10 mouse cellular contexts compared by ENCODE assay signal in genomic region chr2:71670882-71671281, GRCm38 (mm10).
A peak's percentile ranks its signal among the peaks of the same experiment; 100 is the strongest.
DNase-seq lines count a peak whose midpoint lies in the region; ATAC-seq lines count a peak whose summit lies in the region.
"Had no signal": no experiment of that assay in that cellular context is flagged by ENCODE, and none has a peak within 500 bp of the region (broad histone marks: within the 10 kb centered on the region; RNA-seq: fewer than 3 reads in every experiment).

No protein-coding gene starts in this region.

- H3K4me1 ChIP-seq in embryonic facial prominence, embryonic 10.5 days: peaks cover 25% of the 10 kb centered on the region
- H3K4me1 ChIP-seq in liver, embryonic 13.5 days (replicated peaks): peaks cover 11% of the 10 kb centered on the region
- H3K4me1 ChIP-seq: intestine, embryonic 15.5 days had no signal

- H3K27me3 ChIP-seq in embryonic facial prominence, embryonic 10.5 days (replicated peaks; ENCODE audit: low read depth, poor library complexity, severe bottlenecking): no peaks in the 10 kb centered on the region
- no peaks in the 10 kb centered on the region for H3K27me3 ChIP-seq in liver, embryonic 13.5 days
- H3K27me3 ChIP-seq: intestine, embryonic 15.5 days had no signal

- ATAC-seq in liver, embryonic 13.5 days (ENCODE audit: low read depth): no peak
- ATAC-seq: intestine, embryonic 15.5 days had no signal

- 82% methylated on average over 4 of the region's 4 CpGs for WGBS in embryonic facial prominence, embryonic 10.5 days
- WGBS in liver, embryonic 13.5 days (ENCODE audit: insufficient replicate concordance): 19% methylated on average over 4 of the region's 4 CpGs

- no peaks in the 10 kb centered on the region for H3K36me3 ChIP-seq in embryonic facial prominence, embryonic 10.5 days (replicated peaks)
- no peaks in the 10 kb centered on the region for H3K36me3 ChIP-seq in liver, embryonic 13.5 days
- H3K36me3 ChIP-seq: intestine, embryonic 15.5 days had no signal

- 0 out of 2 replicates have a peak overlapping the region, but pooled peaks have one; percentile 7 for H3K27ac ChIP-seq in embryonic facial prominence, embryonic 10.5 days (replicated peaks)
- peak overlapping the region; percentile 73; the same call in 1 of the 2 replicates for H3K27ac ChIP-seq in liver, embryonic 13.5 days

- H3K9ac ChIP-seq in liver, embryonic 13.5 days: no peak overlapping the region
- H3K9ac ChIP-seq: intestine, embryonic 15.5 days had no signal

- intact Hi-C loops in heart, postnatal 25 days (cut with DNase I): loop anchor here (2.0 to 5.0 kb wide), 3 partner anchors 41 to 141 kb away; no protein-coding TSS in a partner anchor

- no peak overlapping the region for H3K4me2 ChIP-seq in liver, embryonic 13.5 days
- H3K4me2 ChIP-seq: intestine, embryonic 15.5 days had no signal

- no peaks in the 10 kb centered on the region for H3K9me3 ChIP-seq in embryonic facial prominence, embryonic 10.5 days
- no peaks in the 10 kb centered on the region for H3K9me3 ChIP-seq in liver, embryonic 13.5 days (replicated peaks)
- H3K9me3 ChIP-seq: intestine, embryonic 15.5 days had no signal

- peak; percentile 32 for DNase-seq in adrenal gland, postnatal 10 days
- DNase-seq in embryonic facial prominence, embryonic 10.5 days (ENCODE audit: low spot score): no peak
- DNase-seq in heart, postnatal 25 days (ENCODE audit: low spot score): peak; percentile 18
- no peak for DNase-seq in liver, embryonic 13.5 days
- DNase-seq in right cerebral cortex, postnatal 36 days (ENCODE audit: low spot score in 2 of 2): no peak
- no peak for DNase-seq in cerebellum, adult 18-20 months
- DNase-seq in ovary, adult 18-20 months (ENCODE audit: low spot score): no peak
- DNase-seq in embryo, embryonic 9.5 days (ENCODE audit: extremely low spot score): no peak
- DNase-seq: thymus, adult 2 months had no signal

- H3K4me3 ChIP-seq in embryonic facial prominence, embryonic 10.5 days: no peak overlapping the region
- no peak overlapping the region for H3K4me3 ChIP-seq in liver, embryonic 13.5 days (replicated peaks)
- H3K4me3 ChIP-seq: intestine, embryonic 15.5 days had no signal

Comparison
In these comparisons a context has a peak if more than half of its experiments do, and no peak if none do; other contexts are left out.
1. DNase-seq: peak in adrenal gland, postnatal 10 days (single experiment) and heart, postnatal 25 days (single experiment); none in embryonic facial prominence, embryonic 10.5 days (single experiment), liver, embryonic 13.5 days (single experiment), right cerebral cortex, postnatal 36 days (0 of 2), cerebellum, adult 18-20 months (0 of 2), ovary, adult 18-20 months (single experiment) and embryo, embryonic 9.5 days (single experiment).